Mouse (Mus musculus) erythroid progenitor cell, adult 5-6 weeks (primary cell): ENCODE measurements around the gene Gm9603. TPM values are rescaled to one million over a fixed set of nuclear protein-coding genes. Genes with fewer than 3 reads are reported as not detected.
"Not testable (repeated sequence)": the region's sequence is repeated elsewhere in the genome, so short reads cannot be mapped to it uniquely, and the experiment has no call there.

Source experiments
- ATAC-seq: replicated peaks from 2 replicates; pipeline ENCODE4 v1.8.0; 2016; ENCODE audit warnings: moderate number of reproducible peaks, mild to moderate bottlenecking, moderate TSS enrichment, inconsistent platforms; ENCODE audit not compliant: poor library complexity, low FRiP score, severe bottlenecking
- total RNA-seq, 2 experiments: library from RNA; stranded (forward) in 1 of 2; stranded (reverse) in 1 of 2; fragments of 150-400 nt in 1 of 2; fragments of 186-747, 209-891 nt in 1 of 2; gene quantifications; 2 replicates each; pipeline versions ENCODE4 v1.2.3 to v1.2.4; 2015 to 2017; ENCODE audit warnings: low replicate concordance in 2 of 2

Gene Gm9603
- total RNA-seq (2015; ENCODE audit: low replicate concordance) (not detected in 2 replicates), total RNA-seq (2017; ENCODE audit: low replicate concordance) (not detected in 2 replicates)

GRCm38 (mm10) chr14:5687357-5687756 lies at the start of gene Gm9603:
Gene Gm9603, minus strand, starts transcription at chr14:5687457.
- not testable (repeated sequence) for ATAC-seq

GRCm38 (mm10) chr14:5632928-5633327 lies 54.3 kb downstream of the Gm9603 start, which contains the start of gene Gm8265:
Gene Gm8265, minus strand, starts transcription at chr14:5633028.
- ATAC-seq, result not testable (repeated sequence)

Other genes starting within 250 kb of the Gm9603 start
- gene Gm3194, start 232.0 kb downstream of the Gm9603 start, total RNA-seq (2015; ENCODE audit: low replicate concordance), result not detected in 2 replicates
- not detected in 2 replicates for gene Gm3194, start 232.0 kb downstream of the Gm9603 start, total RNA-seq (2017; ENCODE audit: low replicate concordance)
- gene Gm8246, start 209.6 kb downstream of the Gm9603 start, total RNA-seq (2015; ENCODE audit: low replicate concordance), result not detected in 2 replicates
- gene Gm8246, start 209.6 kb downstream of the Gm9603 start, total RNA-seq (2017; ENCODE audit: low replicate concordance), result not detected in 2 replicates
- not detected in 2 replicates for gene Gm3187, start 203.2 kb downstream of the Gm9603 start, total RNA-seq (2015; ENCODE audit: low replicate concordance)
- gene Gm3187, start 203.2 kb downstream of the Gm9603 start, total RNA-seq (2017; ENCODE audit: low replicate concordance), result not detected in 2 replicates
- gene Gm3488, start 185.8 kb downstream of the Gm9603 start, total RNA-seq (2015; ENCODE audit: low replicate concordance), result not detected in 2 replicates
- not detected in 2 replicates for gene Gm3488, start 185.8 kb downstream of the Gm9603 start, total RNA-seq (2017; ENCODE audit: low replicate concordance)
- not detected in 2 replicates for gene Gm3532, start 149.0 kb downstream of the Gm9603 start, total RNA-seq (2015; ENCODE audit: low replicate concordance)
- gene Gm3532, start 149.0 kb downstream of the Gm9603 start, total RNA-seq (2017; ENCODE audit: low replicate concordance), result not detected in 2 replicates
- not detected in 2 replicates for gene Gm8265, start 54.4 kb downstream of the Gm9603 start, total RNA-seq (2015; ENCODE audit: low replicate concordance)
- gene Gm8265, start 54.4 kb downstream of the Gm9603 start, total RNA-seq (2017; ENCODE audit: low replicate concordance), result not detected in 2 replicates
- gene Gm3373, start 54.1 kb upstream of the Gm9603 start, total RNA-seq (2015; ENCODE audit: low replicate concordance), result not detected in 2 replicates
- gene Gm3373, start 54.1 kb upstream of the Gm9603 start, total RNA-seq (2017; ENCODE audit: low replicate concordance), result not detected in 2 replicates
- not detected in 2 replicates for gene Gm3383, start 120.5 kb upstream of the Gm9603 start, total RNA-seq (2015; ENCODE audit: low replicate concordance)
- not detected in 2 replicates for gene Gm3383, start 120.5 kb upstream of the Gm9603 start, total RNA-seq (2017; ENCODE audit: low replicate concordance)
- gene Gm3424, start 142.9 kb upstream of the Gm9603 start, total RNA-seq (2015; ENCODE audit: low replicate concordance), result not detected in 2 replicates
- gene Gm3424, start 142.9 kb upstream of the Gm9603 start, total RNA-seq (2017; ENCODE audit: low replicate concordance), result not detected in 2 replicates
- not detected in 2 replicates for gene Gm8237, start 192.9 kb upstream of the Gm9603 start, total RNA-seq (2015; ENCODE audit: low replicate concordance)
- not detected in 2 replicates for gene Gm8237, start 192.9 kb upstream of the Gm9603 start, total RNA-seq (2017; ENCODE audit: low replicate concordance)